Mouse (Mus musculus) hindbrain, embryonic 16.5 days (tissue): Measurements from ENCODE around the gene Cd22. TPM values are rescaled to one million over a fixed set of nuclear protein-coding genes. Genes with fewer than 3 reads are reported as not detected.
"Not testable (repeated sequence)": the region's sequence is repeated elsewhere in the genome, so short reads cannot be mapped to it uniquely, and the experiment has no call there.

Experiments used
- ATAC-seq: fragments of 200-750 bp; cut with Nextera tagmentation; 2 replicates; pipeline ENCODE4 v1.8.0; 2017; ENCODE audit warnings: moderate TSS enrichment, moderate library complexity
- H3K27ac ChIP-seq: fragments of 300-500 bp; sonication (generic); 2 replicates; pipeline ENCODE4 v1.5.1; 2014; ENCODE audit warnings: low read depth, mild to moderate bottlenecking, control low read depth, low read length, moderate library complexity
- H3K27me3 ChIP-seq: fragments of 300-500 bp; sonication (generic); replicated peaks from 2 replicates; pipeline ENCODE4 v1.6.1; 2014; ENCODE audit warnings: low read length; ENCODE audit not compliant: control insufficient read depth, insufficient read depth
- H3K36me3 ChIP-seq: fragments of 300-500 bp; sonication (generic); 2 replicates; pipeline ENCODE4 v1.6.1; 2014; ENCODE audit warnings: mild to moderate bottlenecking, low read length, moderate library complexity, mixed read lengths; ENCODE audit not compliant: control insufficient read depth, insufficient read depth
- H3K4me1 ChIP-seq: fragments of 300-500 bp; sonication (generic); 2 replicates; pipeline ENCODE4 v1.6.1; 2014; ENCODE audit warnings: low read depth, low read length; ENCODE audit not compliant: control insufficient read depth, insufficient read depth
- H3K4me2 ChIP-seq: fragments of 300-500 bp; sonication (generic); 2 replicates; pipeline ENCODE4 v1.6.1; 2014; ENCODE audit warnings: mild to moderate bottlenecking, low read length, control low read depth, moderate library complexity
- H3K4me3 ChIP-seq: fragments of 300-500 bp; sonication (generic); 2 replicates; pipeline ENCODE4 v1.5.1; 2014; ENCODE audit warnings: mild to moderate bottlenecking, low read length, control low read depth, moderate library complexity
- H3K9ac ChIP-seq: fragments of 300-500 bp; sonication (generic); 2 replicates; pipeline ENCODE4 v1.6.1; 2014; ENCODE audit warnings: low read depth, mild to moderate bottlenecking, control low read depth, low read length, moderate library complexity
- H3K9me3 ChIP-seq: fragments of 300-500 bp; sonication (generic); 2 replicates; pipeline ENCODE4 v1.6.1; 2014; ENCODE audit warnings: mild to moderate bottlenecking, low read length, moderate library complexity; ENCODE audit not compliant: control insufficient read depth
- WGBS: fragments of 180-500 bp; shearing (Covaris S2); extraction: QIAGEN DNeasy Blood & Tissue Kit; methylation state at CpG from one replicate; pipeline ENCODE4 v1.1.7; 2014; 5-methylcytosine and 5-hydroxymethylcytosine counted together
- polyA plus RNA-seq: library from polyadenylated mRNA; unstranded; fragments of >200 nt; fragmentation: Nextera tagmentation; extraction: Ambion mirVana; gene quantifications from 2 replicates; pipeline ENCODE4 v1.2.1, GENCODE M21; 2015

Gene Cd22
- polyA plus RNA-seq, result 0.26 TPM in 1 of 2 replicates, not detected in the other

DNA sequence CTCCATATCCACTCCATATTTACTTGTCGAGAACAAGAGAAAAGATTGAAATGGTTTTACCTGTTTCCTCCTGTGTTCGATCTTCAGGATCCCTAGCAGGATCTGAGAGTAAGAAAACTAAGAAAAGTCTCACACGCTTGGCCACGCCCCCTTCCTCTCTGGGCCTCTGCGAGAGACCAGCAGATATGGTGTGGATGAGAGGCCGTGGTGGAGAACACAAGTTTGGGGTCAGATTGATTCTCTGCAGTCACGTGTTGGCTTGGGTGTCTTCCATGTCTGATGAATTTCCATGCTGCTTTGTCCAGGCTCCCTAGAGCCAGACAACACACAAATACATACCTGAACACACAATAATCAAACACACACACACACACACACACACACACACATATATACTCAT, at the start of gene Cd22:
TSS of gene Cd22 (minus strand) at position 167 of the 400 bp plus-strand sequence.
- Histone ChIP-seq H3K4me1 (no peaks in the 10 kb centered on the region), H3K9me3 (no peaks in the 10 kb centered on the region), H3K9ac (no peak within 1 kb of the TSS), H3K27ac (no peak within 1 kb of the TSS), H3K36me3 (no peaks in the 10 kb centered on the region), H3K4me3 (no peak within 1 kb of the TSS), H3K4me2 (no peak within 1 kb of the TSS), H3K27me3 (no peaks in the 10 kb centered on the region)
- WGBS, result 70% methylated on average over 7 of the region's 7 CpGs
- no peak for ATAC-seq

DNA sequence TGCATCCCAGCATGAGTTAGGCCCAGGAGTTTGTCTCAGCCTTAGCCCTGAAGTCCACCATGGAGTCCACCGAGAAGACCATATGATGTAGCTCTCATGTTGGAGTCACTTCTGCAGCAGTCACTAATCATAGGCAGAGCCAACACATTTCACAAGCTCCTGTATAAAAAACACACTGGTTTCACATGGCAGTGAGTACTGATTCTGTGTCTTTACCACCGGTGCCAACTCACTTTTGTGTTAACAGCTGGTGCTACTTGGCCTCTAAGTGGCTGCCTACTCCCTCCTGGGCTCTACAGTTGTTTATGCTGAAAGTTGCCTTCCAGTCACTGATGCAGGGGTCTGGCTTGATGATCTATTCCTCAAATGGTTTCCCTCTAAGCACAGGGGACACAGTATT, 44.4 kb upstream of the Cd22 start, which contains the start of gene Hamp2:
TSS of gene Hamp2 (minus strand) at position 101 of the 400 bp plus-strand sequence.
- H3K27me3 ChIP-seq, H3K4me1 ChIP-seq, ATAC-seq, H3K9ac ChIP-seq, H3K27ac ChIP-seq, H3K9me3 ChIP-seq, H3K4me2 ChIP-seq, H3K36me3 ChIP-seq, H3K4me3 ChIP-seq: not testable (repeated sequence)
- WGBS, result 84% methylated on average over 2 of the region's 2 CpGs

DNA sequence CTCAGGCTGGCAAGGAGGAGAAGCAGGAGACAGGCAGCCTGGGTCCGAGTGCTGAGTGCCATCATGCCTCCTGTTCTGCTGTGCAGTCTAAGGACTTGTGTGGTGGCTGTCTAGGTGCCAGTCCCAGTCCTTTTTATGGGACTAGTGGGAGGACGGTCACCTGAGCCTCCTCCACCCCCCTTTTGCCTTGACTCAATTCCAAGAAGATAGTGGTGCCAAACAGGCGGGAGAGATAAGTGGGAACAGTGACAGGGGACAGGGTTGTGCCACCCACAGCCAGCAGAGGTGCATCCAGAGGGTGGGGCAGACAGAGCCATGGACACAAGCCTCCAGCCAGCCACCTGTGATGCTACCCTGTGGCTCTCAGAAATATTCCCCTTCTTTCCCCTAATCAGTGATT, 43.9 kb upstream of the Cd22 start:
- 69% methylated on average over 3 of the region's 3 CpGs for WGBS
- no peak overlapping the region for H3K4me2 ChIP-seq
- H3K36me3 ChIP-seq, result no peaks in the 10 kb centered on the region
- no peak for ATAC-seq
- H3K4me3 ChIP-seq, result no peak overlapping the region
- H3K4me1 ChIP-seq, result no peaks in the 10 kb centered on the region
- no peaks in the 10 kb centered on the region for H3K9me3 ChIP-seq
- H3K27ac ChIP-seq, result no peak overlapping the region
- no peaks in the 10 kb centered on the region for H3K27me3 ChIP-seq
- no peak overlapping the region for H3K9ac ChIP-seq

DNA sequence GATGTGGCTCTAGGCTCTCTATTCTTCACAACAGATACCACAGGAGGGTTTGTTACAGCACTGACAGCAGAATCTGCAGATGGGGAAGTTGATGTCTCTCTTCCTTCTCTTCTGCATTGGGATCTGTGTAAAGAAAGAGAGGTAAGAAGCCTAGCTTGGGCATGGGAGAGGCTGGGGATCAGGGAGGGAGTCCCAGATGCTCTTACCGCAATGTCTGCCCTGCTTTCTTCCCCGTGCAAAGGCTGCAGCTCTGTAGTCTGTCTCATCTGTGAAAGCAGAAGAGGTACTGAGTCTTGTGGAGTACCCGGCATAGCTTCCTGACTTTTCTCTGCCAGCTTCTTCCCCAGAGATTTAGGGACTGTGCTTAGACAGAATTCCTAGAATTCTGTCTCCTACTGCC, 42.3 kb upstream of the Cd22 start:
- 59% methylated on average over 3 of the region's 3 CpGs for WGBS
- H3K4me1 ChIP-seq, ATAC-seq, H3K36me3 ChIP-seq, H3K9ac ChIP-seq, H3K4me3 ChIP-seq, H3K4me2 ChIP-seq, H3K27ac ChIP-seq, H3K9me3 ChIP-seq, H3K27me3 ChIP-seq: not testable (repeated sequence)

DNA sequence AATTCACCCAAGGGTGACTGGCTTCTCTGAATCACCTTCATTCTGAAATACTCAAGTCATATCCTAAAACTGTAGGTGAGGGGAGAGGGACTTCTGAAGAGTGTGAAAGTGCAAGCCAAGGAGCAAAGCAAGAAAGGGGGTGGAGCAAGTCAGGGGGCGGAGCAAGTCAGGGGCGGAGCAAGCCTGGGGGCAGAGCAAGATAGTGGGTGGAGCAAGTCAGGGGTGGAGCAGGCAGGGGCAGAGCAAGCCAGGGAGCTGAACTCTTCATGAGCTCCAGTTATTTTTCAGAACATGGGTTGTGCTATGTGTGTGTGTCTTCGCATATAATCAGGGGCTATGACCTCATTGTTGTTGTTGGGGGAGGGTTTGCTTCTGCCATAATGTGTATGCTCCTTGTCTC, 40.1 kb upstream of the Cd22 start:
- H3K9me3 ChIP-seq, result no peaks in the 10 kb centered on the region
- H3K27me3 ChIP-seq, result no peaks in the 10 kb centered on the region
- WGBS, result 57% methylated on average over 3 of the region's 3 CpGs
- no peak overlapping the region for H3K4me3 ChIP-seq
- H3K9ac ChIP-seq, result no peak overlapping the region
- H3K4me2 ChIP-seq, result no peak overlapping the region
- H3K4me1 ChIP-seq, result no peaks in the 10 kb centered on the region
- no peaks in the 10 kb centered on the region for H3K36me3 ChIP-seq
- H3K27ac ChIP-seq, result no peak overlapping the region
- no peak for ATAC-seq

DNA sequence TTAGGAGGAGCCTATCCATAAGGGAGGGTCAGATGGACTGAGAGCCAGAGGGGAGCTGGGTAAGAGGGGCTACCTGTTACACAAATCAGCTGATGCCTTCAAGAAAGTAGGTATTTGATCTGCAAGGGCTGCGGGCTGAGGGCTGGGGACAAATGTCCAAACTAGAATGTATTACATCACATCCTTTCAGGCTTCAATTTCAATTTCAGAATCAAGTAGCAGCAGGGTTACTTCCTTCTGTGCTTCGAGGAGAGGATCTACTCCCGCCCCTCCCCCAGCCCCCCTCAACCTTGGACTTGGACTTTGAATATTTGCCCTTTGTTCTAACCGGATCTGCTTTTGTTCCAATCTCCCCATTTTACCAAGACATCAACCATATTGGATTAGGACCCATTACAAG, 37.1 kb upstream of the Cd22 start:
- H3K27ac ChIP-seq, result no peak overlapping the region
- no peaks in the 10 kb centered on the region for H3K36me3 ChIP-seq
- H3K4me1 ChIP-seq, result no peaks in the 10 kb centered on the region
- no peak for ATAC-seq
- H3K9me3 ChIP-seq, result no peaks in the 10 kb centered on the region
- no peak overlapping the region for H3K4me3 ChIP-seq
- H3K4me2 ChIP-seq, result no peak overlapping the region
- H3K9ac ChIP-seq, result no peak overlapping the region
- WGBS, result 54% methylated on average over 4 of the region's 4 CpGs
- H3K27me3 ChIP-seq, result no peaks in the 10 kb centered on the region

DNA sequence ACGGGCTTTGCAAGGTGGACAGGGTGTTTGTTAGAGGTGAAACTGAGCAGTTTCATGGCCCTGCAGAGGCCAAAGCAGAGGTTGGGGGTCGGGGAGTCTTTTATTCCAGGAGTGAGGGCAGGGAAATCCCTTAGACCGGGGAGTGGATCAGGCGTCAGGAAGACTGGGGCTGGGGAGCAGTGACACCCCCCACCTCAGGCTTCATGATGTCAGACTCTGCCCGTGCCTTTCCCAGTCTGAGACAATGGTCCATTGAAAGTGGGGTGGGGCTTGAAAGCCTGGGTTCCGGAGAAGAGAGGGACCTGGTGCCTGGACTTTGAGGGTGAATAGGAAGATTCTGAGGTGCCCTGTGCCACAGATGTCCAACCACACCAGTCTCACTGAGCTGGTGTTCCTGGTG, 36.6 kb upstream of the Cd22 start:
- Histone ChIP-seq H3K27me3 (no peaks in the 10 kb centered on the region), H3K27ac (no peak overlapping the region), H3K4me1 (no peaks in the 10 kb centered on the region), H3K4me2 (no peak overlapping the region), H3K9ac (no peak overlapping the region), H3K9me3 (no peaks in the 10 kb centered on the region), H3K4me3 (no peak overlapping the region), H3K36me3 (no peaks in the 10 kb centered on the region)
- ATAC-seq, result no peak
- 32% methylated on average over 6 of the region's 6 CpGs for WGBS

DNA sequence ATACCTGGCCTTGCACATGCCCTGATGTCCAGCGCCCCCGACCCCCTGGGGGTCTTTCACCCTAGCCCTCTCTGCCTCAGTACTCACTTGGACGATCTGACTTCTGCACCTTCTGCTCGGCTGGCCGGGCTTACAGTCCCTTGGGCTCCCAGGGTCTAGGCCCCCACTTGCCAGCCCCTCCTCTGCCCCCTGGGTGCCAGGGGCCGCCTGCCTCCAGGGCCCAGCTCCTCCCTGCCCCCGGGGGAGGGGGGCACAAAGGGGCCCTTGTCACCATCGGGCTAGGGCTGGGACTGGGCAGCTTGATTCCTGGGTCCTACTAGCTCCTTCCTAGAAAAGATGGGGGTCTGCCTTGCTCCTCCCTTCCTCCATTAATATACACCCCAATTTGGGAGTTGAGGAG, 34.6 kb upstream of the Cd22 start, which contains the start of gene Mag:
TSS of gene Mag (minus strand) at position 142 of the 400 bp plus-strand sequence.
- 78% methylated on average over 8 of the region's 8 CpGs for WGBS
- no peaks in the 10 kb centered on the region for H3K27me3 ChIP-seq

DNA sequence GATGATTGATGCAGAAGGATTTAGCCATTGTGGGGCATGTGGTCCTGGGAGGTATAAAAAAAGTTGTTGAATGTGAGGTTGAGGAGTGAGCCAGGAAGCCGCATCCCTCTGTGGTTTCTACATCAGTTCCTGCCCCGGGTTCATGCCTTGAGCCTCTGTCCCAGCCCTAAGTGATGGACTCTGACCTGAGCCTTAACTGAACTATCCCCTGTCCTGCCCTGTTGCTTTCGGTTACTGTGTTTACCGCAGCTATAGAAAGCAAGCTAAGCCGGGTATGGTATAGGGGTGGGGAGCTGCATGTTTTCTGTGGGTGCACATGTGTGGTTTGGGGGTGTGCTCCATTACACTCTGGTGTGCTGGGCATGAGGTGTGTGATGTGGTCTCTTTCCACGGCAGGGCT, 29.6 kb upstream of the Cd22 start:
- no peak for ATAC-seq
- Histone ChIP-seq H3K4me2 (no peak overlapping the region), H3K27me3 (no peaks in the 10 kb centered on the region), H3K27ac (no peak overlapping the region), H3K36me3 (no peaks in the 10 kb centered on the region), H3K9me3 (no peaks in the 10 kb centered on the region), H3K4me3 (no peak overlapping the region), H3K4me1 (0 out of 2 replicates have a peak, but pooled peaks cover 2% of the 10 kb centered on the region), H3K9ac (no peak overlapping the region)
- 86% methylated on average over 6 of the region's 6 CpGs for WGBS

More for the DNA sequence above, 34.6 kb upstream of the Cd22 start, which contains the start of gene Mag:
- no peaks in the 10 kb centered on the region for H3K4me1 ChIP-seq
- no peaks in the 10 kb centered on the region for H3K9me3 ChIP-seq
- H3K4me3 ChIP-seq, result no peak within 1 kb of the TSS
- no peak within 1 kb of the TSS for H3K9ac ChIP-seq
- H3K27ac ChIP-seq, result no peak within 1 kb of the TSS
- no peak for ATAC-seq
- H3K4me2 ChIP-seq, result no peak within 1 kb of the TSS
- H3K36me3 ChIP-seq, result no peaks in the 10 kb centered on the region

DNA sequence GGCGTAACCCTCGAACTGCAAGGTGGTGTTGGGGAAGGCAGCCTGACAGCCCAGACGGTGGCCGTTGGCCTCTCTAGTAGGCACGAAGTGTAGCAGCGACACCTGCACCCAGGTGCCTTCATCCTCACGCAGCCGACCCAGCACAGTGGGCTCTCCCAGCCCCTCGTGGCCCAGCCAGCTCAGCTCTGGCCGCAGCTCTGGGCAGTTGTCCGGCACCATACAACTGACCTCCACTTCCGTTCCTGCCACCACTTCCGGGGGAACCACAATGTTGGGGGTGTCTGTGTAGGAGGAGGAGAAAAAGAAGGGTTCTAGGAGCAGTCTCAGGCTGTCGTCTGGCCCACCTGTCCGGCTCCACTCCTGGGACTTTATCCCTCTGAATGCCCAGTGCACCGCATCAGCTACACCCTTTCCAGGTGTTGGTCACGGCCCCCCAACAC, 28.9 kb upstream of the Cd22 start:
- H3K4me2 ChIP-seq, result peak overlapping the region; percentile 51
- no peaks in the 10 kb centered on the region for H3K27me3 ChIP-seq
- H3K4me3 ChIP-seq, result peak overlapping the region; percentile 26
- no peaks in the 10 kb centered on the region for H3K9me3 ChIP-seq
- H3K36me3 ChIP-seq, result no peaks in the 10 kb centered on the region
- H3K4me1 ChIP-seq, result 0 out of 2 replicates have a peak, but pooled peaks cover 2% of the 10 kb centered on the region
- H3K27ac ChIP-seq, result no peak overlapping the region
- 19% methylated on average over 15 of the region's 17 CpGs for WGBS
- ATAC-seq, result peak; percentile 30; the same call in 1 of the 2 replicates
- no peak overlapping the region; the same call in 1 of the 2 replicates for H3K9ac ChIP-seq
